Mouse (Mus musculus) neural tube, embryonic 13.5 days (tissue): ENCODE results near the gene Xcr1. TPM values are rescaled to one million over a fixed set of nuclear protein-coding genes. Genes with fewer than 3 reads are reported as not detected.

ENCODE experiments used
- ATAC-seq: fragments of 200-750 bp; cut with Nextera tagmentation; 2 replicates; pipeline ENCODE4 v1.8.0; 2017; ENCODE audit warnings: low read depth, mild to moderate bottlenecking, moderate TSS enrichment, moderate library complexity
- H3K27ac ChIP-seq: fragments of 300-500 bp; sonication (generic); replicated peaks from 2 replicates; pipeline ENCODE4 v1.5.1; 2015; ENCODE audit warnings: moderate library complexity, mild to moderate bottlenecking, inconsistent platforms
- H3K27me3 ChIP-seq: fragments of 300-500 bp; sonication (generic); 2 replicates; pipeline ENCODE4 v1.6.1; 2015; ENCODE audit warnings: mild to moderate bottlenecking, inconsistent platforms
- H3K36me3 ChIP-seq: fragments of 300-500 bp; sonication (generic); 2 replicates; pipeline ENCODE4 v1.6.1; 2015; ENCODE audit warnings: mild to moderate bottlenecking, inconsistent platforms
- H3K4me1 ChIP-seq: fragments of 300-500 bp; sonication (generic); replicated peaks from 2 replicates; pipeline ENCODE4 v1.6.1; 2015; ENCODE audit warnings: inconsistent platforms
- H3K4me2 ChIP-seq: fragments of 300-500 bp; sonication (generic); 2 replicates; pipeline ENCODE4 v1.6.1; 2015; ENCODE audit warnings: inconsistent platforms, mild to moderate bottlenecking, moderate library complexity
- H3K4me3 ChIP-seq: fragments of 300-500 bp; sonication (generic); 2 replicates; pipeline ENCODE4 v1.5.1; 2015; ENCODE audit warnings: mild to moderate bottlenecking, inconsistent platforms
- H3K9ac ChIP-seq: fragments of 300-500 bp; sonication (generic); 2 replicates; pipeline ENCODE4 v1.6.1; 2015; ENCODE audit warnings: moderate library complexity, mild to moderate bottlenecking, inconsistent platforms
- H3K9me3 ChIP-seq: fragments of 300-500 bp; sonication (generic); 2 replicates; pipeline ENCODE4 v1.6.1; 2016; ENCODE audit warnings: inconsistent platforms
- WGBS: fragments of 180-500 bp; shearing (Covaris S2); methylation state at CpG from one replicate; pipeline ENCODE4 v1.1.7; 2015; 5-methylcytosine and 5-hydroxymethylcytosine counted together
- polyA plus RNA-seq: library from polyadenylated mRNA; unstranded; fragments of >200 nt; fragmentation: Nextera tagmentation; extraction: Ambion mirVana; gene quantifications from 2 replicates; pipeline ENCODE4 v1.2.1, GENCODE M21; 2015

Gene Xcr1
- polyA plus RNA-seq, 1 experiment from 2014 or later, result 0.04 TPM

- no peak for ATAC-seq
- Histone ChIP-seq H3K4me1 (no peaks in the 10 kb centered on the region), H3K36me3 (peaks cover 26% of the 10 kb centered on the region), H3K9me3 (no peaks in the 10 kb centered on the region), H3K27me3 (no peaks in the 10 kb centered on the region), H3K4me3 (no peak overlapping the region), H3K4me2 (no peak overlapping the region), H3K27ac (no peak overlapping the region), H3K9ac (no peak overlapping the region)
- 97% methylated on average over 3 of the region's 3 CpGs for WGBS
Observed at GRCm38 (mm10) chr9:123811831-123812230, 50.0 kb downstream of the Xcr1 start.

GRCm38 (mm10) chr9:123808583-123808982, 53.2 kb downstream of the Xcr1 start:
- 77% methylated on average over 7 of the region's 7 CpGs for WGBS
- peaks cover 14% of the 10 kb centered on the region for H3K36me3 ChIP-seq
- H3K27ac ChIP-seq, result no peak overlapping the region
- no peak overlapping the region for H3K4me2 ChIP-seq
- no peak for ATAC-seq
- no peaks in the 10 kb centered on the region for H3K4me1 ChIP-seq
- no peak overlapping the region for H3K4me3 ChIP-seq
- no peaks in the 10 kb centered on the region for H3K9me3 ChIP-seq
- no peaks in the 10 kb centered on the region for H3K27me3 ChIP-seq
- no peak overlapping the region for H3K9ac ChIP-seq

GRCm38 (mm10) chr9:123806267-123806666, 55.6 kb downstream of the Xcr1 start, which contains the start of gene Cxcr6:
Gene Cxcr6 (plus strand): TSS chr9:123806475.
- H3K4me3 ChIP-seq, result no peak within 1 kb of the TSS
- no peaks in the 10 kb centered on the region for H3K27me3 ChIP-seq
- no peak for ATAC-seq
- H3K36me3 ChIP-seq, result peaks cover 18% of the 10 kb centered on the region
- no peak within 1 kb of the TSS for H3K4me2 ChIP-seq
- no peaks in the 10 kb centered on the region for H3K9me3 ChIP-seq
- WGBS, result 94% methylated on average over 5 of the region's 5 CpGs
- no peak within 1 kb of the TSS for H3K9ac ChIP-seq
- H3K4me1 ChIP-seq, result no peaks in the 10 kb centered on the region
- no peak within 1 kb of the TSS for H3K27ac ChIP-seq

- WGBS, result 95% methylated on average over 2 of the region's 2 CpGs
Observed at GRCm38 (mm10) chr9:123805241-123805640, 56.6 kb downstream of the Xcr1 start.

GRCm38 (mm10) chr9:123802896-123803295, 58.9 kb downstream of the Xcr1 start:
- H3K9me3 ChIP-seq, result no peaks in the 10 kb centered on the region
- no peaks in the 10 kb centered on the region for H3K27me3 ChIP-seq
- peaks cover 18% of the 10 kb centered on the region; the same call in 1 of the 2 replicates for H3K36me3 ChIP-seq
- no peaks in the 10 kb centered on the region for H3K4me1 ChIP-seq
- H3K4me2 ChIP-seq, result no peak overlapping the region
- no peak overlapping the region for H3K27ac ChIP-seq
- no peak for ATAC-seq
- H3K9ac ChIP-seq, result no peak overlapping the region
- no peak overlapping the region for H3K4me3 ChIP-seq

More at GRCm38 (mm10) chr9:123805241-123805640, 56.6 kb downstream of the Xcr1 start:
- ATAC-seq, result no peak
- no peaks in the 10 kb centered on the region for H3K9me3 ChIP-seq
- no peak overlapping the region for H3K27ac ChIP-seq
- no peak overlapping the region for H3K9ac ChIP-seq
- peaks cover 15% of the 10 kb centered on the region; the same call in 1 of the 2 replicates for H3K36me3 ChIP-seq
- H3K4me1 ChIP-seq, result no peaks in the 10 kb centered on the region
- no peak overlapping the region for H3K4me3 ChIP-seq
- no peak overlapping the region for H3K4me2 ChIP-seq
- H3K27me3 ChIP-seq, result no peaks in the 10 kb centered on the region

- no peak for ATAC-seq
- WGBS, result 95% methylated on average over 2 of the region's 2 CpGs
Observed at GRCm38 (mm10) chr9:123802421-123802820, 59.4 kb downstream of the Xcr1 start.

More at GRCm38 (mm10) chr9:123802421-123802820, 59.4 kb downstream of the Xcr1 start:
- peaks cover 22% of the 10 kb centered on the region; the same call in 1 of the 2 replicates for H3K36me3 ChIP-seq
- H3K9me3 ChIP-seq, result no peaks in the 10 kb centered on the region
- no peak overlapping the region for H3K4me3 ChIP-seq
- no peak overlapping the region for H3K9ac ChIP-seq
- no peak overlapping the region for H3K4me2 ChIP-seq
- no peaks in the 10 kb centered on the region for H3K4me1 ChIP-seq
- H3K27me3 ChIP-seq, result no peaks in the 10 kb centered on the region
- H3K27ac ChIP-seq, result no peak overlapping the region

Other genes starting within 250 kb of the Xcr1 start
- 0.32 and 0.43 TPM in 2 replicates for gene Slc6a20b, start 229.5 kb downstream of the Xcr1 start, polyA plus RNA-seq
- gene Ccr9, start 183.6 kb downstream of the Xcr1 start, polyA plus RNA-seq, result 0.32 and 0.37 TPM in 2 replicates
- 1.6 and 2.4 TPM in 2 replicates for gene Slc6a20a, start 183.1 kb downstream of the Xcr1 start, polyA plus RNA-seq
- gene Lztfl1, start 144.3 kb downstream of the Xcr1 start, polyA plus RNA-seq, result 55.4 and 57.0 TPM in 2 replicates
- gene Cxcr6, start 55.6 kb downstream of the Xcr1 start, polyA plus RNA-seq, result 0.20 TPM in 1 of 2 replicates, not detected in the other
- 9.4 and 9.6 TPM in 2 replicates for gene Fyco1, start 10.1 kb downstream of the Xcr1 start, polyA plus RNA-seq
- gene Ccr1, start 106.7 kb upstream of the Xcr1 start, polyA plus RNA-seq, result 1.2 and 1.3 TPM in 2 replicates
- gene Ccr1l1, start 116.4 kb upstream of the Xcr1 start, polyA plus RNA-seq, result not detected in 2 replicates
- gene Ccr3, start 159.9 kb upstream of the Xcr1 start, polyA plus RNA-seq, result not detected in 2 replicates
- gene Ccr2, start 239.9 kb upstream of the Xcr1 start, polyA plus RNA-seq, result 0.42 and 0.69 TPM in 2 replicates